Mouse (Mus musculus) erythroblast, embryonic 14.5 days (primary cell): Measurements from ENCODE around the gene Gm10282.

ENCODE experiments used
- GATA1 ChIP-seq: IDR thresholded peaks from 2 replicates; pipeline ENCODE4 v1.6.1; 2012; ENCODE audit warnings: low read length, inconsistent platforms, mixed read lengths
- TAL1 ChIP-seq: IDR thresholded peaks from 3 replicates; pipeline ENCODE4 v1.6.1; 2012; ENCODE audit warnings: low read length, inconsistent platforms, mixed read lengths

GRCm38 (mm10) chr8:72271691-72272090, 33.4 kb downstream of the Gm10282 start:
- TF ChIP-seq TAL1 (no peak), GATA1 (no peak)
